Mouse (Mus musculus): ENCODE results near the gene Entpd5. TPM values are rescaled to one million over a fixed set of nuclear protein-coding genes. Genes with fewer than 3 reads are reported as not detected.

The Entpd5 gene
- polyA plus RNA-seq, 1 experiment from 2014 or later: 23.1 TPM

GRCm38 (mm10) chr12:84423990-84424389 is 15.2 kb upstream of the Entpd5 start:
- ATAC-seq (ENCODE audit: extremely low read depth, insufficient number of reproducible peaks, low FRiP score, low TSS enrichment): no peak
- no peak overlapping the region for H3K4me3 ChIP-seq
- H3K4me2 ChIP-seq: no peak overlapping the region
- no peaks in the 10 kb centered on the region for H3K4me1 ChIP-seq
- no peaks in the 10 kb centered on the region for H3K9me3 ChIP-seq
- H3K27me3 ChIP-seq (replicated peaks): no peaks in the 10 kb centered on the region
- WGBS: 55% methylated on average over 3 of the region's 3 CpGs
- H3K9ac ChIP-seq: no peak overlapping the region
- H3K27ac ChIP-seq (replicated peaks): no peak overlapping the region
- H3K36me3 ChIP-seq: no peaks in the 10 kb centered on the region

- no peak for ATAC-seq (ENCODE audit: extremely low read depth, insufficient number of reproducible peaks, low FRiP score, low TSS enrichment)
- H3K4me3 ChIP-seq: peak overlapping the region; percentile 70
- no peaks in the 10 kb centered on the region for H3K9me3 ChIP-seq
- H3K27me3 ChIP-seq (replicated peaks): no peaks in the 10 kb centered on the region
- peak overlapping the region; percentile 82 for H3K4me2 ChIP-seq
- peak overlapping the region; percentile 85 for H3K9ac ChIP-seq
- peak overlapping the region; percentile 66 for H3K27ac ChIP-seq (replicated peaks)
- no peaks in the 10 kb centered on the region for H3K36me3 ChIP-seq
- H3K4me1 ChIP-seq: peaks cover 6% of the 10 kb centered on the region; the same call in 1 of the 2 replicates
- WGBS: 28% methylated on average over 18 of the region's 18 CpGs
Measured at GRCm38 (mm10) chr12:84417605-84417922, 8.7 kb upstream of the Entpd5 start.

DNA sequence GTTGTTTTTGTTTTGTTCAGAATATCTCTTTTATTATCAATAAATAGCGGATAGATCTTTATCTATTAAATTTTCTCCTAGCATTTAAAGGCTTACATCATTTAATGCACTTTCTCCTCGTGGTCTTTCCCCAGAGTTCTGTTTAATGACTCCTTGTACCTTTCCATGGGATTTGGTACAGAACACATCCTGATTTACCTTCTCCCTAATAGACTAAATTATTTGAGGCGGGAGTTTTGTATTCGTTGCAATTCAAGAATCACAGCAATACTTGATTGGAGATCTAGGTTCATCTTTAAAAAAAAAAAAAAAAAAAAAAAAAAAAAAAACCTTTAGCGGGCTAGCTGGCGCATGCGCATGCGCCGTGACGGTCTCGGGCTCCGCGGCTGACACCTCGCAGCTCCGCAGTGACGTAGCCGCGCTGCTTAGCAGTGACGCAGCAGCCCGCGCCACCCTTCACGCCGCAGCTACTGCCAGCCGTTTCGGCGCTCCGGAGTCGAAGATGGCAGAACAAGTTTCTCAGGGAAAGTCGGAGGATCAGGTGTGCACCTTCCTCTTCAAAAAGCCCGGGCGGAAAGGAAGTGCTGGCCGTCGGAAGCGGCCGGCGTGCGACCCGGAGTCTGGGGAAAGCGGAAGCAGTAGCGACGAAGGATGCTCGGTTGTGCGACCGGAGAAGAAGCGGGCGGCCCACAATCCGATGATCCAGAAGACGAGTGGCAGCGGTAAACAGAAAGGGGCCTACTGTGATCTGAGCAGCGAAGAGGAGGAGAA is 8.2 kb upstream of the Entpd5 start, which contains the start of gene Rnf113a2:
Gene Rnf113a2 (plus strand): TSS at position 363 of the 771 bp plus-strand sequence.
- no peaks in the 10 kb centered on the region for H3K9me3 ChIP-seq
- no peaks in the 10 kb centered on the region for H3K36me3 ChIP-seq
- H3K4me2 ChIP-seq: peak within 1 kb of the TSS; percentile 82
- peaks cover 6% of the 10 kb centered on the region; the same call in 1 of the 2 replicates for H3K4me1 ChIP-seq
- H3K9ac ChIP-seq: peak within 1 kb of the TSS; percentile 85
- no peaks in the 10 kb centered on the region for H3K27me3 ChIP-seq (replicated peaks)
- peak within 1 kb of the TSS; percentile 66 for H3K27ac ChIP-seq (replicated peaks)
- peak; percentile 87 for ATAC-seq (ENCODE audit: extremely low read depth, insufficient number of reproducible peaks, low FRiP score, low TSS enrichment)
- 3% methylated on average over 50 of the region's 50 CpGs for WGBS
- peak within 1 kb of the TSS; percentile 70 for H3K4me3 ChIP-seq

DNA sequence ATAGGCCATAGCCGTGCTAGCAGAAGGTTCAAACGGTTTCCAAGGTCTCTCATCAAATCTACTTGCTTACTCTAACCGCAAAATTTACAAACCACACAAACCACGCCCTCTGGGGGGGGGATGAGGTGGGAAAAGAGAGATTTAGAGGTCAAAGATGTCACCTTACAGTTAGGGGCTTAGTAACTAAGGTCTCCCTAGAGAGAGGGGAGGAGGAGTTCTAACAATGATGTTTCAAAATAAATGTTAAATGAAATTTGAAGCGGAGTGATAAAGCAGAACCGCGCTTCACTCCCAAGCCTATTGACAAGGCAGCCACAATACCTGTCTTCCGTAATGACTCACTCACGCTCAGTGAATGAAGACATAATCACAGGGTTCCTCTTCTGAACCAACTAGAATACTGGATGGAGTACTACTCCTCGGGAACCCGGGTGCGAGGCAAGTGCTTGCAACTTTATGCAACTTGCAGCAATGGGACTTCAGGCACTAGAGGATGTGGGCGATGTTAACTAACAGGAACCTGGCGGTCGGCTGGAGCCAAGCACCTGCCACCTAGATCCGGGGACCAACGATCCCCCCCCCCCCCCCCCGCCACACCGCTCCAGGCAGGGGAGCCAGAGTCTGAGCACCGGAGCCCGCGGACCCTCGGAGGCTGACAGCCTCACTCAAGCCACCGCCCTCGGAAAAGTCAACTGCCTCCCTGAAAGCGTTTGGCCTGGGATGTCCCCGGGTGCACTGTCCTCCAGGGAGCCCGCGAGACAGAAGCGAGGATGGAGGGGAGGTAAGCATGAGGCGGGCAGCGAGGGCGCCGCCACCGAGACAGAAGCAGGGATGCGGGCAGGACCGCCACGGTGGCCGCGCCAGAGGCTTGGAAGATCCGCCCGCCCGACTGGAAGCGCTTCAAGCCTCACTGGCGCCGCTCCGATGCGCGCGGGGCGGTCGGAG is 683 bp downstream of the Entpd5 start:
- Histone ChIP-seq H3K4me2 (peak overlapping the region; percentile 83), H3K4me3 (peak overlapping the region; percentile 91), H3K36me3 (peaks cover 5% of the 10 kb centered on the region; the same call in 1 of the 2 replicates), H3K9ac (peak overlapping the region; percentile 90), H3K27ac (replicated peaks) (peak overlapping the region; percentile 91), H3K9me3 (no peaks in the 10 kb centered on the region), H3K27me3 (replicated peaks) (no peaks in the 10 kb centered on the region; the same call in 1 of the 2 replicates), H3K4me1 (peaks cover 12% of the 10 kb centered on the region)
- ATAC-seq (ENCODE audit: extremely low read depth, insufficient number of reproducible peaks, low FRiP score, low TSS enrichment): peak; percentile 55
- WGBS: 1% methylated on average over 41 of the region's 52 CpGs

DNA sequence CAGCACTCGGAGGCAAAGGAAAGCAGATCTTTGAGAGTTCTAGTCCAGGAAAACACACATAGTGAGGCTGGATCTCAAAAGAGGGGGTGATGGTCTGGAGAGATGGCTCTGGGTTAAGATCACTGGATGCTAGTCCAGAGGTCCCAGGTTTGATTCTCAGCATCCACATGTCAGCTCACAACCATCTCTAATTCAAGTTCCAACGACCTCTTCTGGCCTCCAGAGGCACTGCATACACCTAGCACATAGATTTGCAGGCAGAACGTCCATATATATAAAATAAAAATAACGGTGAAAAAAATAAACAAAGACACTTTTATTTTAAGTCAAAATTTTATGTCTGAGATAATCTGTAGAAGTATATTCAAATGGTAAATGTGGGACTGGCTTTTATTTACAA is 1.6 kb downstream of the Entpd5 start:
- no peak for ATAC-seq (ENCODE audit: extremely low read depth, insufficient number of reproducible peaks, low FRiP score, low TSS enrichment)
- H3K4me1 ChIP-seq: peaks cover 16% of the 10 kb centered on the region
- peaks cover 5% of the 10 kb centered on the region; the same call in 1 of the 2 replicates for H3K36me3 ChIP-seq
- H3K27me3 ChIP-seq (replicated peaks): no peaks in the 10 kb centered on the region; the same call in 1 of the 2 replicates
- no peak overlapping the region for H3K27ac ChIP-seq (replicated peaks)
- no peak overlapping the region for H3K4me2 ChIP-seq
- no peak overlapping the region for H3K4me3 ChIP-seq
- 56% methylated on average over 4 of the region's 4 CpGs for WGBS
- H3K9ac ChIP-seq: no peak overlapping the region
- no peaks in the 10 kb centered on the region for H3K9me3 ChIP-seq

- WGBS: 90% methylated on average over 6 of the region's 6 CpGs
- H3K27ac ChIP-seq (replicated peaks): no peak overlapping the region
- no peak for ATAC-seq (ENCODE audit: extremely low read depth, insufficient number of reproducible peaks, low FRiP score, low TSS enrichment)
Measured at GRCm38 (mm10) chr12:84404541-84404940, 4.3 kb downstream of the Entpd5 start.

GRCm38 (mm10) chr12:84402923-84403322 is 5.9 kb downstream of the Entpd5 start:
- Histone ChIP-seq H3K4me1 (peaks cover 18% of the 10 kb centered on the region), H3K4me2 (no peak overlapping the region), H3K27me3 (replicated peaks) (no peaks in the 10 kb centered on the region), H3K36me3 (peaks cover 5% of the 10 kb centered on the region; the same call in 1 of the 2 replicates), H3K9me3 (no peaks in the 10 kb centered on the region), H3K4me3 (no peak overlapping the region), H3K27ac (replicated peaks) (no peak overlapping the region), H3K9ac (no peak overlapping the region)
- no peak for ATAC-seq (ENCODE audit: extremely low read depth, insufficient number of reproducible peaks, low FRiP score, low TSS enrichment)
- 42% methylated on average over 9 of the region's 9 CpGs for WGBS

More at GRCm38 (mm10) chr12:84404541-84404940, 4.3 kb downstream of the Entpd5 start:
- H3K9me3 ChIP-seq: no peaks in the 10 kb centered on the region
- H3K27me3 ChIP-seq (replicated peaks): no peaks in the 10 kb centered on the region
- H3K36me3 ChIP-seq: peaks cover 5% of the 10 kb centered on the region; the same call in 1 of the 2 replicates
- H3K4me3 ChIP-seq: no peak overlapping the region
- H3K4me1 ChIP-seq: peaks cover 22% of the 10 kb centered on the region
- H3K9ac ChIP-seq: no peak overlapping the region
- no peak overlapping the region for H3K4me2 ChIP-seq

DNA sequence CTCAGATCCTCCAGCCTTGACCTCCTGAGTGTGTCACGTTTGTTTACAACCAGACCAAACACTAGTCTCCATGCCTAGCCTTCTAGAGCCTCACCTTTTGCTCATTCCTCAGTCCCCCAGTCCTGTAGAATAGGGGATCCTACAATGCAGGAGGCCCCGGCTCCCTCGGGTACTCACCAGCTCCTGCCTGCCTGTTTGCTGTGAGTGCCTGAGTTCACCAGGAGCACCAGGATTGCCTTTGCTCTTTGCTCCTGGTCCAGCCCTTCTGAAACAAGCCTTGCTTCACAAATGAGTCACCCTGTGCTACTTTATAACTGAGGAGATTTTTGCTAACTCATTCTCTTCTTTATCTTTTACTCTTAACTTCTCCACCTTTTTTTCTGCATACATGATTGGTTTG is 8.2 kb downstream of the Entpd5 start:
- H3K36me3 ChIP-seq: peaks cover 5% of the 10 kb centered on the region
- WGBS: 53% methylated on average over 3 of the region's 3 CpGs
- peaks cover 14% of the 10 kb centered on the region for H3K4me1 ChIP-seq
- H3K9me3 ChIP-seq: no peaks in the 10 kb centered on the region
- H3K4me2 ChIP-seq: no peak overlapping the region
- no peak overlapping the region for H3K27ac ChIP-seq (replicated peaks)
- no peak overlapping the region for H3K9ac ChIP-seq
- no peak overlapping the region for H3K4me3 ChIP-seq
- ATAC-seq (ENCODE audit: extremely low read depth, insufficient number of reproducible peaks, low FRiP score, low TSS enrichment): no peak
- H3K27me3 ChIP-seq (replicated peaks): no peaks in the 10 kb centered on the region

- no peaks in the 10 kb centered on the region for H3K9me3 ChIP-seq
- H3K4me3 ChIP-seq: no peak overlapping the region
- H3K9ac ChIP-seq: 0 out of 2 replicates have a peak overlapping the region, but pooled peaks have one; percentile 2
- H3K27ac ChIP-seq (replicated peaks): no peak overlapping the region
- 69% methylated on average over 3 of the region's 3 CpGs for WGBS
- H3K36me3 ChIP-seq: peaks cover 8% of the 10 kb centered on the region
- peaks cover 14% of the 10 kb centered on the region for H3K4me1 ChIP-seq
- no peaks in the 10 kb centered on the region for H3K27me3 ChIP-seq (replicated peaks)
- no peak overlapping the region for H3K4me2 ChIP-seq
- ATAC-seq (ENCODE audit: extremely low read depth, insufficient number of reproducible peaks, low FRiP score, low TSS enrichment): no peak
Measured at GRCm38 (mm10) chr12:84400068-84400467, 8.8 kb downstream of the Entpd5 start.

DNA sequence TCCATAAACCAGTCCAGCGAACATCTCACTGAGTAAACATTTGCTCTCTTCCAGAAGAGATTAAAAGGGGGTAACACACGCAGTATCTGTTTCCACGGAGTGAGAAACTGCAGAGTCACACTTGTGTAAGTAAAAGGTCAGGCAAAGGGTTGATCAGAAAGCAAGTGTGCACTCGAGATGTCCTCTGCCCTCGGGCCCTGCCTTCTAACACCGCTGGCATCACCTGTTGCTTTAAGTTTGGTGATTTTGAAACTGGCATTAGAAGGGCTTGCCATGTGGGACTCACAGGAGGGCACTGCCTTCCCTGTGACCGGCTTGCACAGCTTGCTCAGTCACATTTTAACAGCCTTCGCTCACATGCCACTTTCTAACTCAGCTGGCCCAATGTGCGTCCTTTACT is 9.2 kb downstream of the Entpd5 start:
- 0 out of 2 replicates have a peak overlapping the region, but pooled peaks have one; percentile 2 for H3K9ac ChIP-seq
- no peak overlapping the region for H3K4me3 ChIP-seq
- H3K9me3 ChIP-seq: no peaks in the 10 kb centered on the region
- 64% methylated on average over 9 of the region's 9 CpGs for WGBS
- H3K27ac ChIP-seq (replicated peaks): no peak overlapping the region
- H3K4me2 ChIP-seq: no peak overlapping the region
- peaks cover 8% of the 10 kb centered on the region for H3K36me3 ChIP-seq
- peaks cover 14% of the 10 kb centered on the region for H3K4me1 ChIP-seq
- no peaks in the 10 kb centered on the region for H3K27me3 ChIP-seq (replicated peaks)
- ATAC-seq (ENCODE audit: extremely low read depth, insufficient number of reproducible peaks, low FRiP score, low TSS enrichment): no peak

- H3K27ac ChIP-seq (replicated peaks): no peak overlapping the region
- peaks cover 8% of the 10 kb centered on the region for H3K36me3 ChIP-seq
- 78% methylated on average over 9 of the region's 9 CpGs for WGBS
- H3K4me1 ChIP-seq: peaks cover 14% of the 10 kb centered on the region
- no peaks in the 10 kb centered on the region for H3K27me3 ChIP-seq (replicated peaks)
- no peak overlapping the region for H3K9ac ChIP-seq
- H3K9me3 ChIP-seq: no peaks in the 10 kb centered on the region
- no peak overlapping the region for H3K4me2 ChIP-seq
- no peak for ATAC-seq (ENCODE audit: extremely low read depth, insufficient number of reproducible peaks, low FRiP score, low TSS enrichment)
- no peak overlapping the region for H3K4me3 ChIP-seq
Measured at GRCm38 (mm10) chr12:84399135-84399534, 9.7 kb downstream of the Entpd5 start.

Data from heart, embryonic 13.5 days (tissue).